Mouse (Mus musculus) small intestine, adult 2 months (tissue): ENCODE data around the gene Tex44. TPM values are rescaled to one million over a fixed set of nuclear protein-coding genes. Genes with fewer than 3 reads are reported as not detected.

ENCODE experiments used
- H3K27ac ChIP-seq: fragments of 200-500 bp; 2 replicates; pipeline ENCODE4 v1.5.1; 2012; ENCODE audit warnings: low read depth, low read length, control low read depth, inconsistent platforms; ENCODE audit not compliant: insufficient read depth
- H3K27me3 ChIP-seq: fragments of 200-500 bp; 2 replicates; pipeline ENCODE4 v1.6.1; 2012; ENCODE audit warnings: mild to moderate bottlenecking, moderate library complexity, low read length, inconsistent platforms; ENCODE audit not compliant: control insufficient read depth, insufficient read depth
- H3K36me3 ChIP-seq: fragments of 200-500 bp; 2 replicates; pipeline ENCODE4 v1.6.1; 2012; ENCODE audit warnings: mild to moderate bottlenecking, low read length, control low read depth, inconsistent platforms; ENCODE audit not compliant: control insufficient read depth, insufficient read depth
- H3K4me1 ChIP-seq: fragments of 200-500 bp; 2 replicates; pipeline ENCODE4 v1.6.1; 2012; ENCODE audit warnings: low read length, inconsistent platforms, mixed read lengths; ENCODE audit not compliant: control insufficient read depth, insufficient read depth, insufficient read length
- H3K4me3 ChIP-seq: fragments of 200-500 bp; 2 replicates; pipeline ENCODE4 v1.5.1; 2012; ENCODE audit warnings: low read depth, mild to moderate bottlenecking, control low read depth, inconsistent platforms, low read length, moderate library complexity
- CTCF ChIP-seq: fragments of 200-500 bp; IDR thresholded peaks from 2 replicates; pipeline ENCODE4 v1.5.1; 2012; ENCODE audit warnings: low read depth, mild to moderate bottlenecking, control low read depth, inconsistent platforms, low read length, moderate library complexity, mixed read lengths; ENCODE audit not compliant: insufficient replicate concordance, insufficient read length; ENCODE audit errors: extremely low read depth
- POLR2A ChIP-seq: fragments of 200-500 bp; IDR thresholded peaks from 2 replicates; pipeline ENCODE4 v1.6.1; 2012; ENCODE audit warnings: low read depth, mild to moderate bottlenecking, control low read depth, inconsistent platforms, low read length, moderate library complexity
- WGBS: fragments of 180-500 bp; shearing (Covaris S2); methylation state at CpG from one replicate; pipeline ENCODE4 v1.1.7; 2018; 5-methylcytosine and 5-hydroxymethylcytosine counted together
- polyA plus RNA-seq: library from polyadenylated mRNA; depleted of rRNA; stranded (reverse); fragments of >200 nt; gene quantifications from 2 replicates; pipeline ENCODE4 v1.2.3, GENCODE M21; 2012

Tex44 gene
- polyA plus RNA-seq, 1 experiment: not detected

GRCm38 (mm10) chr1:86440171-86440886 is 14.2 kb downstream of the Tex44 start:
- H3K4me3 ChIP-seq: peak overlapping the region; percentile 62
- peak overlapping the region; percentile 88 for H3K27ac ChIP-seq
- TF ChIP-seq POLR2A (no peak), CTCF (peak; percentile 85; the same call in 1 of the 2 replicates)
- 6% methylated on average over 18 of the region's 18 CpGs for WGBS
- no peaks in the 10 kb centered on the region for H3K27me3 ChIP-seq
- no peaks in the 10 kb centered on the region for H3K36me3 ChIP-seq
- peaks cover 17% of the 10 kb centered on the region for H3K4me1 ChIP-seq

GRCm38 (mm10) chr1:86440887-86441723 is 15.0 kb downstream of the Tex44 start:
- no peaks in the 10 kb centered on the region for H3K36me3 ChIP-seq
- TF ChIP-seq POLR2A: 0 out of 2 replicates have a peak, but pooled peaks have one; percentile 7
- no peak for TF ChIP-seq CTCF
- H3K27me3 ChIP-seq: no peaks in the 10 kb centered on the region
- WGBS: under 1% methylated on average over 29 of the region's 29 CpGs
- H3K27ac ChIP-seq: peak overlapping the region; percentile 88
- H3K4me3 ChIP-seq: peak overlapping the region; percentile 62
- H3K4me1 ChIP-seq: peaks cover 21% of the 10 kb centered on the region

GRCm38 (mm10) chr1:86441724-86441979 is 15.5 kb downstream of the Tex44 start:
- Histone ChIP-seq H3K4me3 (peak overlapping the region; percentile 62), H3K27ac (peak overlapping the region; percentile 88), H3K4me1 (peaks cover 21% of the 10 kb centered on the region), H3K36me3 (no peaks in the 10 kb centered on the region), H3K27me3 (no peaks in the 10 kb centered on the region)
- WGBS: 0% methylated on average over 5 of the region's 5 CpGs
- TF ChIP-seq CTCF (no peak), POLR2A (no peak)

- peak overlapping the region; percentile 88 for H3K27ac ChIP-seq
- H3K4me3 ChIP-seq: peak overlapping the region; percentile 62
- peaks cover 21% of the 10 kb centered on the region for H3K4me1 ChIP-seq
- no peaks in the 10 kb centered on the region for H3K36me3 ChIP-seq
- peak; percentile 63 for TF ChIP-seq POLR2A
- no peak for TF ChIP-seq CTCF
- H3K27me3 ChIP-seq: no peaks in the 10 kb centered on the region
- under 1% methylated on average over 81 of the region's 81 CpGs for WGBS
Measured at GRCm38 (mm10) chr1:86441980-86442831, 16.1 kb downstream of the Tex44 start.

GRCm38 (mm10) chr1:86442832-86443231 is 16.7 kb downstream of the Tex44 start:
- H3K36me3 ChIP-seq: no peaks in the 10 kb centered on the region
- peaks cover 22% of the 10 kb centered on the region for H3K4me1 ChIP-seq
- peak overlapping the region; percentile 88 for H3K27ac ChIP-seq
- no peak for TF ChIP-seq POLR2A
- TF ChIP-seq CTCF: no peak
- H3K4me3 ChIP-seq: peak overlapping the region; percentile 62
- no peaks in the 10 kb centered on the region for H3K27me3 ChIP-seq
- 1% methylated on average over 24 of the region's 24 CpGs for WGBS

GRCm38 (mm10) chr1:86443386-86444172 is 17.4 kb downstream of the Tex44 start:
- WGBS: 31% methylated on average over 8 of the region's 8 CpGs
- Histone ChIP-seq H3K27me3 (no peaks in the 10 kb centered on the region), H3K27ac (peak overlapping the region; percentile 88), H3K4me3 (no peak overlapping the region), H3K4me1 (peaks cover 19% of the 10 kb centered on the region), H3K36me3 (no peaks in the 10 kb centered on the region)
- TF ChIP-seq POLR2A (peak; percentile 6; the same call in 1 of the 2 replicates), CTCF (no peak)
